Mouse (Mus musculus) mouse embryonic stem cell (cell line): ENCODE results near the gene Gm17387.

Experiments
- in situ Hi-C, 2 experiments: fragments of 300-500 bp; cut with MboI; formaldehyde crosslinking; loops; 1 replicate in 1 of 2; 3 replicates in 1 of 2; pipeline ENCODE4 v1.14.3; 2019 to 2020; ENCODE audit warnings: low sequenced_read_pairs in 2 of 2, low pct_unique_long_range_greater_than_20kb in 1 of 2, mixed read lengths in 1 of 2; ENCODE audit not compliant: unreplicated experiment in 1 of 2

Gm17387 gene

GRCm38 (mm10) chr7:141040867-141041606 is 12.1 kb downstream of the Gm17387 start:
- in situ Hi-C loops = no loop called here

GRCm38 (mm10) chr7:141041661-141042060 is 12.7 kb downstream of the Gm17387 start:
- in situ Hi-C loops = no loop called here

GRCm38 (mm10) chr7:141042539-141042938 is 13.6 kb downstream of the Gm17387 start:
- in situ Hi-C loops = no loop called here

GRCm38 (mm10) chr7:141046931-141047580 is 18.1 kb downstream of the Gm17387 start:
- in situ Hi-C loops = loop anchor here (5.0 kb wide), 1 partner anchor 35 kb away; the partner anchor contains the start of gene Ifitm3 (in 2 of the 2)

GRCm38 (mm10) chr7:141047581-141048225 is 18.8 kb downstream of the Gm17387 start:
- in situ Hi-C loops = loop anchor here (5.0 kb wide), 1 partner anchor 35 kb away; the partner anchor contains the start of gene Ifitm3 (in 2 of the 2)

DNA sequence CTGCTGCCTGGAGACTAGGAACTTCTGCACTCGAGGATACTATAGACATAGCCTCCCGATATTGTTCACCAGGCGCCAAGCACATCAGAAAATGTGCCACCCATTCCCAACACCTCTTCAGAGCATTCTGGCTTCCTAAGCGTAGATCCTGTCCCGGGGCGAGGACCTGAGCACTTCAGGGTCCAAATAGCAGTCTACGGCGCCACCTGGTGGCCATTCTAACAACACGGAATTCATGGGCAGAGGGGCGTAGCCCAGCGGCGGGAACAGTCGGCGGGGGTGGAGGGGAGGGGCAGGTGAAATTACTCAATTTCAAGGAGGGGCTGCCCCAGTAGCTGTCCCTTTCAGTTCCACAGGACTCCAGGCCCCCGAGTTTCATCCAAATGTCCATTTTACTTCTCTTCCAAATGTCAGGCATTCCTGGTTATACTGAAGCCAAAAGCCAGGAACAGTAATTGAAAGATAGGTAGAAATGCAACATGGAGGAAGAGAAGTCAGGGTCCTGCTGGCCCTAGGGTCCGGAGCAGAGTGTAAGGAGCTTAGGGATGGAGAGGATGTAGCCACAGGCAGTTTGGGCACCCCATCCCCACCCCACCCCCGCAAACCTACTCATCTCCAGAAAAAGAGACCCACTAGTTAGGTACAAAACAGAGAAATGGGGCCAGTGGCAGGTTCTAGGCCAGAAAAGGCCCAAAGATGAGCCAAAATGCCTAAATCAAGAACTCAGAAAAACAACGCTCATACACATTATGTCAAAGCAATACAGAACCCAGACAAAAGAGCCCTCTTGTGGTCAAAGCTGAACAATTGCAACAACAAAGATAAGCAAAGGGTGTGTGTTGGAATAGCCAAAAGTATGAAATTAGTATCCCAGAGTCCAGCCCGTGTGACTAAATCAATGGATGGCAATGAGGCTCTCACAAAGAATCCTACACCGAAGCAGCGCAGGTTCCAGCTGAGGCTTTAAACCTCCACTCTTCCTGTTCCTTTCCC is 19.6 kb downstream of the Gm17387 start:
- in situ Hi-C loops = loop anchor here (5.0 kb wide), 1 partner anchor 36 kb away; the partner anchor contains the start of gene Ifitm3 (in 2 of the 2)

DNA sequence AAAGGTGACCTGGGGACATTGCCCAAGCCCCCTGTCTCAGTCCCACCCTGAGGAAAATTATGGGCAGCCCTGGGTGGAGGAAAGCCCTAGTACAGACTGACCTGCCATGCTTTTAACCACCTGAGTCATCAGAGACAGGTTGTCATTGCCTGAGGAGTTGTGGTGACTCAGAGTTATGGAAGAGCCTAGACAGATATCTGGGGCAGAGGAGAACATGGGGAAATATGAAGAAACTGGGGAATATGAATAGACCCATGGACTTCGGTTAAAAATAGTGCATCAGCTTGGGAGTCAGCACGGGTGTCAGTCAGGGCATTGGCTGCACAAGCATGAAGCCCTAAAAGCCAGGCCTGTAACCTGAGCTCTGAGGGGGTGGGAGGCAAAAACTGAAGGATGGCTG is 20.4 kb downstream of the Gm17387 start:
- in situ Hi-C loops = loop anchor here (5.0 kb wide), 1 partner anchor 37 kb away; the partner anchor contains the start of gene Ifitm3 (in 2 of the 2)

- in situ Hi-C loops = loop anchor here (5.0 to 10.0 kb wide), 3 partner anchors 94 to 206 kb away; partner anchors contain the start of genes Gm45717 (in 2 of the 2), Ifitm2 (in 2 of the 2), Odf3 (in 2 of the 2) and Scgb1c1 (in 2 of the 2)
Measured at GRCm38 (mm10) chr7:141051060-141051685, 22.2 kb downstream of the Gm17387 start.

GRCm38 (mm10) chr7:141052016-141052415 is 23.1 kb downstream of the Gm17387 start:
- in situ Hi-C loops = loop anchor here (5.0 to 10.0 kb wide), 3 partner anchors 95 to 207 kb away; partner anchors contain the start of genes Gm45717 (in 2 of the 2), Ifitm2 (in 2 of the 2), Odf3 (in 2 of the 2) and Scgb1c1 (in 2 of the 2)

DNA sequence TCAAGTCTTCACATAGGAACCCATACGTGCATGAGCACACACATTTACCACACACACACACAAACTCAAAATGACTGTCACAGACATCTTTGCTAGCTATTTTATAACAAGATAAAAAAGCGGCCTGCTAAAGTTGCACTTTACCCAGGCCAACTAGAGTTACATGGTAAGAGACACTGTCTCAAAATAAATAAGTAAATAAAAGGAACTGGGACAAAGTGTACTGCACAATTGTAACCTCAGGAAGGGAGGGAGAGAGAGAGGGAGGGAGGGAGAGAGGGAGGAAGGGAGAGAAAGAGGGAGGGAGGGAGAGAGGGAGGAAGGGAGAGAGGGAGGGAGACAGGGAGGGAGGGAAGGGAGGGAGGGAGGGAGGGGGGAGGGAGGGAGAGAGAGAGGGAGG is 23.5 kb downstream of the Gm17387 start:
- in situ Hi-C loops = loop anchor here (5.0 to 10.0 kb wide), 3 partner anchors 95 to 208 kb away; partner anchors contain the start of genes Gm45717 (in 2 of the 2), Ifitm2 (in 2 of the 2), Odf3 (in 2 of the 2) and Scgb1c1 (in 2 of the 2)

GRCm38 (mm10) chr7:141055785-141056184 is 26.9 kb downstream of the Gm17387 start:
- in situ Hi-C loops = loop anchor here in 1 of 2 experiments (10.0 kb wide), 1 partner anchor 211 kb away; the partner anchor contains the start of genes Odf3 and Scgb1c1

DNA sequence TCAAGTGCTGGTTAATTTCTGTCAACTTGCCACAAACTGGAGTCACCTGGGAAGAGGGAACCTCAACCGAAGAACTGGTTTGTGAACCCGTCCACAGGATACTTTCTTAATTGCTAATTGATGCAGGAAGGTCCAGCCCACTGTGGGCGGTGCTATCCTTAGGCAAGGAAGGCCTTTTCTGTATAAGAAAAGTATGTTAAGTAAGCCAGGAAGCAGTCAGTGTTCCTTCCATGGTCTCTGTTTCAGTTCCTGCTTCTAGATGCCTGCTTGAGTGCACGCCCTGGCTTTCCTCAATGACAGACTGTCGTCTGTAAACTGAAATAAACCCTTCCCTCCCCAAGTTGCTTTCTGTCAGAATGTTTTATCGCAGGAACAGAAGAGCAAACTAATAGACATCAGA is 28.0 kb downstream of the Gm17387 start:
- in situ Hi-C loops = loop anchor here in 1 of 2 experiments (10.0 kb wide), 1 partner anchor 212 kb away; the partner anchor contains the start of genes Odf3 and Scgb1c1

- in situ Hi-C loops = loop anchor here in 1 of 2 experiments (10.0 kb wide), 1 partner anchor 213 kb away; the partner anchor contains the start of genes Odf3 and Scgb1c1
Measured at GRCm38 (mm10) chr7:141057541-141057940, 28.6 kb downstream of the Gm17387 start.

- in situ Hi-C loops = loop anchor here in 1 of 2 experiments (10.0 kb wide), 1 partner anchor 214 kb away; the partner anchor contains the start of genes Odf3 and Scgb1c1
Measured at GRCm38 (mm10) chr7:141058601-141059341, 29.8 kb downstream of the Gm17387 start.

GRCm38 (mm10) chr7:141059929-141060328 is 31.0 kb downstream of the Gm17387 start:
- in situ Hi-C loops = loop anchor here (5.0 to 10.0 kb wide), 2 partner anchors 143 to 215 kb away; partner anchors contain the start of genes Odf3 (in 1 of the 2) and Scgb1c1 (in 1 of the 2)
